Mouse (Mus musculus) heart, embryonic 12.5 days (tissue): Measurements from ENCODE around the gene Zfp810. TPM values are rescaled to one million over a fixed set of nuclear protein-coding genes. Genes with fewer than 3 reads are reported as not detected.
A peak's percentile ranks its signal among the peaks of the same experiment; 100 is the strongest.

ENCODE experiments used
- ATAC-seq: fragments of 200-750 bp; cut with Nextera tagmentation; 2 replicates; pipeline ENCODE4 v1.8.0; 2017; ENCODE audit warnings: moderate TSS enrichment, moderate library complexity; ENCODE audit not compliant: insufficient number of reproducible peaks, low FRiP score
- H3K27ac ChIP-seq: fragments of 300-500 bp; sonication (generic); 2 replicates; pipeline ENCODE4 v1.5.1; 2016; ENCODE audit warnings: mild to moderate bottlenecking, moderate library complexity; ENCODE audit not compliant: poor library complexity, severe bottlenecking
- H3K27me3 ChIP-seq: fragments of 300-500 bp; sonication (generic); replicated peaks from 2 replicates; pipeline ENCODE4 v1.6.1; 2016; ENCODE audit warnings: mild to moderate bottlenecking, moderate library complexity
- H3K36me3 ChIP-seq: fragments of 300-500 bp; sonication (generic); 2 replicates; pipeline ENCODE4 v1.6.1; 2016; ENCODE audit warnings: mild to moderate bottlenecking, moderate library complexity
- H3K4me1 ChIP-seq: fragments of 300-500 bp; sonication (generic); replicated peaks from 2 replicates; pipeline ENCODE4 v1.6.1; 2016; ENCODE audit warnings: mild to moderate bottlenecking
- H3K4me2 ChIP-seq: fragments of 300-500 bp; sonication (generic); 2 replicates; pipeline ENCODE4 v1.6.1; 2016; ENCODE audit warnings: mild to moderate bottlenecking, moderate library complexity
- H3K4me3 ChIP-seq: fragments of 300-500 bp; sonication (generic); 2 replicates; pipeline ENCODE4 v1.5.1; 2016; ENCODE audit warnings: mild to moderate bottlenecking
- H3K9ac ChIP-seq: fragments of 300-500 bp; sonication (generic); 2 replicates; pipeline ENCODE4 v1.6.1; 2016; ENCODE audit warnings: mild to moderate bottlenecking, moderate library complexity
- H3K9me3 ChIP-seq: fragments of 300-500 bp; sonication (generic); replicated peaks from 2 replicates; pipeline ENCODE4 v1.6.1; 2016; ENCODE audit warnings: mild to moderate bottlenecking, moderate library complexity
- WGBS: fragments of 180-500 bp; shearing (Covaris S2); methylation state at CpG from one replicate; pipeline ENCODE4 v1.1.7; 2016; 5-methylcytosine and 5-hydroxymethylcytosine counted together
- polyA plus RNA-seq: library from polyadenylated mRNA; unstranded; fragments of >200 nt; fragmentation: Nextera tagmentation; extraction: Ambion mirVana; gene quantifications from 2 replicates; pipeline ENCODE4 v1.2.1, GENCODE M21; 2016

The Zfp810 gene
- polyA plus RNA-seq, 1 experiment from 2014 or later: 14.4 TPM

DNA sequence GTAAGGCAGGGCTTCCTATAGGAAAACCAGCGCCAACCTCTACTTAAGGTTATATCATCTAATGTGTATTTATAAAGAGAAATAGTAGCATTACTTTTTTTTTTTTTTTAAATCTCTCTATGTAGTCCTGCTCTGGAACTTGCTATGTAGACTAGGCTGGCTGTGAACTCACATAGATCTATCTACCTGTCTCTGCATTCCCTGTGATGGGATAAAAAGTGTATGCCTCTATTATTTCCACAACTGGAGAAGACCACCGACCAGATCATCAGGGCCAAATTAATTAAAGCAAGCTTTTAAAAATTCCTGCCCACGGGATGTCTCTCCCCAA, 47.4 kb downstream of the Zfp810 start:
- peaks cover 8% of the 10 kb centered on the region; the same call in 1 of the 2 replicates for H3K4me1 ChIP-seq
- H3K4me2 ChIP-seq: peak overlapping the region; percentile 85
- H3K27me3 ChIP-seq: no peaks in the 10 kb centered on the region
- H3K27ac ChIP-seq: no peak overlapping the region
- no peak overlapping the region for H3K9ac ChIP-seq
- peaks cover 22% of the 10 kb centered on the region for H3K36me3 ChIP-seq
- H3K9me3 ChIP-seq: peaks cover 7% of the 10 kb centered on the region; the same call in 1 of the 2 replicates
- no peak for ATAC-seq
- peak overlapping the region; percentile 79 for H3K4me3 ChIP-seq
- WGBS: 28% methylated on average over 3 of the region's 3 CpGs

DNA sequence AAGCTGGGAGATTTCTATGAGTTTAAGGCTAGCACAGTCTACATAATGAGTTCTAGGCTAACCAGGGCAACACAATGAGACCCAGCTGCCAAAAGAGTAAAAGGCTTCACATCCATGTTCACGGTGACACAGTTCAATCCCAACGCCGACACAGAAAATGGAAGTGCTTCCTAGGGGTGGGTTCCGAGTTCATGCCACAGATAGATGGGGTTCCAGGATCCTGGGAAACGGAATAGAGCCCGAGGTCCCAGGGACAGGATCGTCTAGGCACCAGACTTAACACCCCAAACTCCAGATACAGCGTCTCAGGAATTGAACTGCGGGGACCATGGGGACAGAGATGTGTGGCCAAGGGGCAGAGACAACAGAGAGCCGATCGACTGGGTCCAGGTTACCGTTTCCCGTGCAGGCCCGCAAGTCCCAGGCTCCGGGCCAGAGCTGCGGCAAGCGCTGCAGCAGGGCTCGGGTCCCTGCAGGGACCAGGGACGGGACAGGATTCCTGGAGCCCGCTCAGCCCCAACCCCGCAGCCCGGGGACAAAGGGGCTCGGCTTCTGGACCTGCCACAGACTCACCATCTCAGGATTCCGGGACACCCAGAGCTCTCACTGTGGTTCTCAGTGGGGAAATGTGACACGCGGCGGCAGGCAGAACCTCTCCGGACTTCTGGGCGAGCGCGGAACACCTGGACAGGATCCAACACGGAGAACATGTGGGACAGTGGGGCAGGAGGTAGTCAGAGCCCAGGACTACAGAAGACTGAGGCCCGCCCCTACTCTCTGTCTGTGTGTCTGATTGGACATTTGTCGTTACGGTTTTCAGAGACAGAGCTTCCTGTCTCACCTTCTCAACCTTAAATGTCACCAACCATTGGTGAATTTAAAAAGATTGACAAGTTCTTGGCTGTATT, 48.0 kb downstream of the Zfp810 start, which contains the start of gene Zfp599:
Gene Zfp599, minus strand, starts transcription at position 712 of the 908 bp plus-strand sequence.
- H3K27me3 ChIP-seq: no peaks in the 10 kb centered on the region
- peaks cover 7% of the 10 kb centered on the region; the same call in 1 of the 2 replicates for H3K9me3 ChIP-seq
- peaks cover 23% of the 10 kb centered on the region for H3K36me3 ChIP-seq
- ATAC-seq: peak; percentile 94
- H3K9ac ChIP-seq: peak within 1 kb of the TSS; percentile 87
- peak within 1 kb of the TSS; percentile 53 for H3K27ac ChIP-seq
- 1% methylated on average over 35 of the region's 35 CpGs for WGBS
- peak within 1 kb of the TSS; percentile 85 for H3K4me2 ChIP-seq
- peak within 1 kb of the TSS; percentile 79 for H3K4me3 ChIP-seq
- peaks cover 8% of the 10 kb centered on the region; the same call in 1 of the 2 replicates for H3K4me1 ChIP-seq

DNA sequence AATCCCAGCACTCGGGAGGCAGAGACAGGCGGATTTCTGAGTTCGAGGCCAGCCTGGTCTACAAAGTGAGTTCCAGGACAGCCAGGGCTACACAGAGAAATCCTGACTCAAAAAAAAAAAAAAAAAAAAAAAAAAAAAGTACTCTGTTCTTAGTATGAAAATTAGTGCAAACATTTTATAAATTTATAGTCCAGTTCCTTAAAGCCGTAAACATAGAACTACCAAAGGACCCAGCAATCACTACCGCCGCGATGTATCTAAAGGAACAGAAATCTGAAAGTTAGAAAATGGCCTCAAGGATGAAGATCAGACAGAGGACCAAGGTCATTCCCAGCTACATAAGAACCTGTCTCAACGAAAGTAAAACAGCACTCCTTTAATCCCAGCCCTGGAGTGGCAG, 48.7 kb downstream of the Zfp810 start:
- no peak for ATAC-seq
- H3K27me3 ChIP-seq: no peaks in the 10 kb centered on the region

DNA sequence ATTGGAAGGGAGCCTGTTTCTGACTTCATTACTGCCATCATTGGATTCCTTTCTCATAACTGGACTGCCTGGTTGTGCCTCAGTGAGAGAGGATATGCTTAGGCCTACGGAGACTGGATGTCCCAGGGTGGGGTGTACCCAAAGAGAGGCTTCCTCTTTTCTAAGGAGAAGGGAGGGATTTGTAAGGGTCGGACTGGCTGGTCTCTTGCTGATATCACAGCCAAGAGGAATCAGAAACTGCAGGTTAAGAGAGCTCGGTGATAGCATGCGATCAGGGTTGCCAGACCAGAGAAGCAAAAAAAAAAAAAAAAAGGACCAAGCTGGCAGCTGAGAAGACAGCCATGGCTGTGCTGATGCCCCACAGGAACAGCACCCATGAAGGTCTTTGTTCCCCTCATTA, 50.9 kb downstream of the Zfp810 start:
- Histone ChIP-seq H3K27me3 (no peaks in the 10 kb centered on the region), H3K9ac (no peak overlapping the region), H3K4me1 (0 out of 2 replicates have a peak, but pooled peaks cover 8% of the 10 kb centered on the region), H3K36me3 (peaks cover 46% of the 10 kb centered on the region), H3K27ac (no peak overlapping the region), H3K4me2 (no peak overlapping the region), H3K4me3 (no peak overlapping the region), H3K9me3 (peaks cover 18% of the 10 kb centered on the region)
- no peak for ATAC-seq
- WGBS: 89% methylated on average over 4 of the region's 4 CpGs

More for the DNA sequence above, 48.7 kb downstream of the Zfp810 start:
- Histone ChIP-seq H3K9ac (peak overlapping the region; percentile 87; the same call in 1 of the 2 replicates), H3K36me3 (peaks cover 28% of the 10 kb centered on the region), H3K4me2 (peak overlapping the region; percentile 85), H3K4me1 (peaks cover 8% of the 10 kb centered on the region; the same call in 1 of the 2 replicates), H3K27ac (no peak overlapping the region), H3K9me3 (peaks cover 11% of the 10 kb centered on the region; the same call in 1 of the 2 replicates), H3K4me3 (peak overlapping the region; percentile 79)
- WGBS: 79% methylated on average over 8 of the region's 8 CpGs

DNA sequence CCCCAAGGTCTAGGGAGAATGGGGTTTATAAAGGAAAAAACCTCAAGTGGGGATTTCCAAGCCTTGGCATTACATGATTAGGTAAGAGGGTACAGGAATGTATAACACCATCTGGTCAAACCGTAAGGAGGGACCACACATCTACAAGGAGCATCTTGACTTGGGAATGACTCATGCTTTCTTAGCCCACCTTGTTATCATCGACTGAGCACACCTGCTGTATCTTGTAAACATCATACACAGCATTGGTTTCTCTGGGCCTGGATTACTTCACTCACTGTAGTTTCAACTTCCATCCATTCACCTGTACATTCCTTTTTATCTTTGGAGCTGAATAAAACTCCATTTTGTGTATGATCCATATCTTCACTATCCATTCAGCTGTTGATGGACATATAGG, 63.2 kb downstream of the Zfp810 start:
- Histone ChIP-seq H3K9ac (no peak overlapping the region), H3K9me3 (peaks cover 34% of the 10 kb centered on the region), H3K27me3 (no peaks in the 10 kb centered on the region), H3K4me3 (no peak overlapping the region), H3K27ac (no peak overlapping the region), H3K4me1 (no peaks in the 10 kb centered on the region), H3K36me3 (peaks cover 93% of the 10 kb centered on the region), H3K4me2 (no peak overlapping the region)
- no peak for ATAC-seq
- 91% methylated on average over 2 of the region's 2 CpGs for WGBS

DNA sequence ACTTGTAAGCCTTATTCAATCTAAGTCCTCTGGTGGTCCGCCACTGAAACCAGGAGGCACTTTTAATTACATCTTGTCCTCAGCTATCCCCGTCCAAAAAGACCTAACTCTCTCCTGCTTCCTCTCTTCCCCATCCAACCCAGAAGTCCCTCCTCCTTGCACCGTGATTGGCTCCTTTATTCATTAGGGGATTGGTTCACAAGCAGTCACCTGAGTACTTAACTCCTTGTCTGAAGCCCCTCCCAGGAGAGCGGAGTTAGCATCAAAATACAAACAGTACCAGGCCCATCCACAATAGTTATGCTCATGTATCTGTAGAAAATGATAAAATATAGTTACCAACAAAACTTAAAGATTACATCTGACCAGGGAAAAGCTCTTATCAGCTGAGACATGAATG, 67.4 kb downstream of the Zfp810 start:
- no peaks in the 10 kb centered on the region for H3K4me1 ChIP-seq
- peaks cover 89% of the 10 kb centered on the region for H3K36me3 ChIP-seq
- no peak overlapping the region for H3K4me3 ChIP-seq
- no peak overlapping the region for H3K27ac ChIP-seq
- no peak for ATAC-seq
- 94% methylated on average over 4 of the region's 4 CpGs for WGBS
- H3K27me3 ChIP-seq: no peaks in the 10 kb centered on the region
- no peak overlapping the region for H3K4me2 ChIP-seq
- H3K9ac ChIP-seq: no peak overlapping the region
- peaks cover 24% of the 10 kb centered on the region for H3K9me3 ChIP-seq

DNA sequence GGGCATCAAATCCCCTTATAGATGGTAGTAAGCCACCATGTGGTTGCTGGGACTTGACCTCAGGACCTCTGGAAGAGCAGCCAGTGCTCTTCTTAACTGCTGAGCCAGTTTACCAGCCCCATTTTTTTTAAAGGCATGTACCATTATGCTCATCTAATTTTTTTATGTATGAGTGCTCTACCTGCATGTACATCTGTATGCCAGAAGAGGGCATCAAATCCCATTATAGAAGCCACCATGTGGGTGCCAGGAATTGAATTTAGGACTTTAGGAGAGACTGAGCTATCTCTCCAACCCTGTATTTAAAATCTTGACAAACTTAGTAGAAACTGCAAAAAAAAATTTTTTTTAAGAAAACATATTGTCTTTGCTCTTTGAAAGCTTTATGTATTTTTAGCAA, 76.9 kb downstream of the Zfp810 start:
- peaks cover 18% of the 10 kb centered on the region for H3K4me1 ChIP-seq
- H3K4me3 ChIP-seq: no peak overlapping the region
- peaks cover 8% of the 10 kb centered on the region for H3K9me3 ChIP-seq
- no peaks in the 10 kb centered on the region for H3K27me3 ChIP-seq
- peaks cover 13% of the 10 kb centered on the region for H3K36me3 ChIP-seq
- no peak for ATAC-seq
- no peak overlapping the region for H3K27ac ChIP-seq
- H3K9ac ChIP-seq: no peak overlapping the region
- no peak overlapping the region for H3K4me2 ChIP-seq

DNA sequence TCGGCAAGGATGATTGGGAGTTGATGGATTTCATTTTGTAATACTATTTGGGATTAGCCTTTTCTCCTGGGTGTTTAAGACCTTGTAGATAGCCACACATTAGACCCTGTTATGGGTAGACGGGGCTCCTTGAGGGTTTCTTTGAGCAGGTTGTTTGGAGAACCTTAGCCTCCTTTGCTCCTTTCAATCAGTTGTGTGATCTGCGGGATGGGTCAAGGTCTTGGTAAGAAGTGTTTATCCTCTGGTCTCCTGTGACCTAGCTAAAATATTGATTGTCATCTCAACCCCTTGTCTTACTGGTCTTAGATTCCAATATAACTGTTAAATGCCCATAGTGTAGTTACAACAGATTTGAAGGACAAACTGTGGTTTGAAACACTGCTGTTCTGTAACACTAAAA, 77.4 kb downstream of the Zfp810 start:
- Histone ChIP-seq H3K4me3 (no peak overlapping the region), H3K27me3 (no peaks in the 10 kb centered on the region), H3K9me3 (0 out of 2 replicates have a peak, but pooled peaks cover 3% of the 10 kb centered on the region), H3K4me1 (peaks cover 18% of the 10 kb centered on the region), H3K27ac (no peak overlapping the region), H3K36me3 (peaks cover 8% of the 10 kb centered on the region), H3K9ac (no peak overlapping the region), H3K4me2 (no peak overlapping the region)
- no peak for ATAC-seq
- 84% methylated on average over 3 of the region's 3 CpGs for WGBS

DNA sequence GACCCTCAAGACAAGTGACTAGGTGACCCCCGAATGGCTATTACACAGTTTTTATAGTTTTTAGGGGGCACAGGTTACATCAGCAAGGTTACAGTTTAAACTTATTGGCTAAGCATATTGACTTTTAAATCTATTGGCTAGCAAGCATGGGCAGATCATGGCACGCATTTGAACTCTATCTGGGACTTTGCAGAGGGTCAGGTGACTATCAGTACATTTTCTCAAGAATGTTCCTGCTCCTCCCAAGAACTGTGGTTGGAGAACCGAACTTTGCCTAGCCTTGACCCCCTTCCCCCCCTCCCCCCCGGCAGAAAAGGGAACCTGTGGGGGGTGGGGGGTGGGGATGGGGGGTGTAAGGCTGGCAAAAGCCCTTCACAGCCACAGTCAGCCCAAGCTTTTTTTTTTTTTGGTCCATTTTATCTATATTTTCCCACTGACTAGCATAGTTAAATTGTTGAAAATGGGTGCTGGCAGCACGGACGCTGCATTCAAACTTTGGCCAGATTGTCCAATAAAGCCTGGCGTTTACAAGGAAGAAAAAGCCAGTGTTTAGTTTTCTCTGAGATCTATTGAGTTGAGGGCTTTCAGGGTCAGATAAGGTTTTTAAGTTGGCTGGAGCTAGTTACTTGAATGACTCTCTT, 77.9 kb downstream of the Zfp810 start:
- Histone ChIP-seq H3K36me3 (peaks cover 4% of the 10 kb centered on the region), H3K27me3 (no peaks in the 10 kb centered on the region), H3K4me3 (no peak overlapping the region), H3K9ac (no peak overlapping the region), H3K27ac (no peak overlapping the region), H3K4me1 (peaks cover 18% of the 10 kb centered on the region), H3K4me2 (no peak overlapping the region), H3K9me3 (no peaks in the 10 kb centered on the region)
- no peak for ATAC-seq
- 70% methylated on average over 7 of the region's 7 CpGs for WGBS

DNA sequence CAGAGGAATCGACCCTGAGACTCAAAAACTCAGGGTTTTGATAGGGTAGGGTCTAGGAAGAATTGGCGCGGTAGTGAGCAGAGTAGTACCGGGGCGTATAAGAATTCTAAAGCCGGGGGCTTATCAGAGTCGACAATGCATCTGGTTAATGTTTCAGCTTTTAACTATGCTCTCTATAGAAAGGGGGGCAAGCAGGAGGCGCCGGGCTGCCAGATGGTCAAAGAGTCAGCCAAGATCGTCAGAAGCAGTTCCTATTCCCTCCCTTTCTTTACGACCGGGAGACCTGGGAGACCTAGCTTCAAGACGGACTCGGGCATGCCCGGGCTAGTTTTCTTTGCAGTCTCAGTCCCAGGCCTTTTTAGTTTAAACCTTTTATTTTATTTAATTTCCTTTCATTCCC, 80.6 kb downstream of the Zfp810 start:
- H3K36me3 ChIP-seq: peaks cover 4% of the 10 kb centered on the region; the same call in 1 of the 2 replicates
- peak overlapping the region; percentile 18; the same call in 1 of the 2 replicates for H3K4me3 ChIP-seq
- no peaks in the 10 kb centered on the region for H3K9me3 ChIP-seq
- ATAC-seq: no peak
- no peaks in the 10 kb centered on the region for H3K27me3 ChIP-seq
- no peak overlapping the region for H3K9ac ChIP-seq
- 62% methylated on average over 15 of the region's 15 CpGs for WGBS
- H3K4me2 ChIP-seq: peak overlapping the region; percentile 87
- peaks cover 14% of the 10 kb centered on the region for H3K4me1 ChIP-seq
- H3K27ac ChIP-seq: peak overlapping the region; percentile 60
